Mouse (Mus musculus) lung, postnatal 36 days (tissue): ENCODE results near the gene Fam81a.

Experiments
- DNase-seq: peaks from one replicate; pipeline ENCODE4 v3.0.0; 2022; ENCODE audit warnings: mixed read lengths

The Fam81a gene

DNA sequence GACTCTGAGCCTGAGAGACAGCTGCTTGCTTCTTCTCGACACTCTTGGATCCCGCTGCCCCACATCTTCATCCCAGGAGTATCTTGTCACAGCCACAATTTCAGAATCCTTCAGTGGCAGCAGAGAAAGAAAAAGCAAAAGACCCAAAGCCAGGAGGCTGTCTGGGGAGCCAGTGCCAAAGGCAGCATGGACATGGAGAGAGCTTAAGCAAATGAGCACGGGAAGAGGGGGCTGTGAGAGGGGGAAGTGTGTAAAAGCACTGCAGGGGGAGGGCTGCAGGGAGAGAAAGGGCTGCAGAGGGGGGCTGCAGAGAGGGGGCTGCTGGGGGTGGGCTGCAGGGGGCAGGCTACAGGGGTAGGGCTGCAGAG is 93.0 kb downstream of the Fam81a start:
- DNase-seq: no peak

DNA sequence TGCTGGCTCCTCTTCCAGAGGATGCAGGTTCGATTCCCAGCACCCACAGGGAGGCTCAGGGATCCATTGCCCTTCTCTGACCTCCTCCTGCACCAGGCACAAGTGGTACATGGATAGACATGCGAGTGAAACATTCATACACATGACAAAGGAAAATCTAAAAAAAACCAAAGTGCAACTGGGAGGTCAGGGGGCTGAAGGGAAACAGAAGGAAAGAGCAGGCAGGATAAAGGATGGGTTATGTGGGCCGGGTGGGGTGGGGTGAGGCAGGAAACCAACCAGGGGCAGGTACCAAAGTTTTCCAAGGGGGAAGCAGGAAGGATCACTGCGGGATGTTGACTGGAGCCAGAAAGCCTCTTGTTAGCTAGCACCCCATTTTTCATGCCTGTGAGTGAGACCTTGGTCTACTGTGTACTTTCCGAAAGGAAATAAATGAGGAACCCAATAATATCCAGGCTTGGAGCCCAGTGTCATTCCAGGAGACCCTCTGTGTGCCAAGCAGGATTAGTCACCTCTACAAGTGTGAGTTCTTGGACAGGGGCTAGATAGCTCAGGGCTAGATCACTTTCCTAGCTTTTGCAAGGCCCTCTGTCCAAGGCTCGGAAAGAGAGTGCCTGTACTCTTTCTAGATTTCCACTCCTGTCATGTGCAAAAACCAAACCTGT is 93.5 kb downstream of the Fam81a start:
- peak; percentile 23 for DNase-seq

DNA sequence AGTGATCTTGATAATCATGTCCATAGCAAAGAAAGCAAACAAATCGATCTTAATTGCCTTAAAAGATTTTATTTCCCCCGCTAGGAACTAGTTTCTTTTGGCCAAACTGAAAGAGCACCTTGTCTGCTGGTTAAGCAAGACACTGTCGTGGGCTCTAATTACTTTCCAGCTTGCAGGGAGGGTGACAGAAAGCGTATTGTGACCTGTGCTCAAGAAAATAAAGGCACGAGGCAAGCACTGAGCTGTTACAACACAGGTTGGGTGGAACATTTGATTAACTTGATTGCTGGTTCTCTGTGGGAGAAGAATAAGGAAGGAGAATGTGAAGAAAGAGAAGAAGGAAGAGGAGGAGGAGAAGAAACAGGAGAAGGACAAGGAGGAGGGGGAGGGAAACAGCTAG is 94.1 kb downstream of the Fam81a start:
- DNase-seq: no peak

DNA sequence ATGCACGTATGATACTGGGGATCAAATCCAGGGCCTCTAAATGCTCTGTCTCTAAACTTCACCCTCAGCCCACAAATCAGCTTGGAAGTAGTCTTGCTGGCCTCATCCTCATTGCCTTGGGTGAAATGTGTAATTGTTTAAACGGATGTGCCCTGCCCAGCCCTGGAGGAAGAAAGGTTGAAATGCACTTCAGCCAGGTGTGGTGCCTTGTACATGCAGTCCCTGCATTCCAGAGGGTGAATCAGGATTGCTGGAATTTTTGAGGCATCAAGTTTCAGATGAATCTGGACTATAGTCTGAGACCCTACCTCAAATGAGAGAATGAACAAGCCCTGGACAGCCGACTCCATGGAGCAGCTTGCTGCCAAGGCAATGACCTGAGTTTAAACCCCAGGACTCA is 94.5 kb downstream of the Fam81a start:
- no peak for DNase-seq

- DNase-seq: no peak
Measured at GRCm38 (mm10) chr9:70046255-70046654, 96.1 kb downstream of the Fam81a start.

GRCm38 (mm10) chr9:70044865-70045264 is 97.5 kb downstream of the Fam81a start:
- DNase-seq: no peak

GRCm38 (mm10) chr9:70042935-70043334 is 99.4 kb downstream of the Fam81a start:
- no peak for DNase-seq

DNA sequence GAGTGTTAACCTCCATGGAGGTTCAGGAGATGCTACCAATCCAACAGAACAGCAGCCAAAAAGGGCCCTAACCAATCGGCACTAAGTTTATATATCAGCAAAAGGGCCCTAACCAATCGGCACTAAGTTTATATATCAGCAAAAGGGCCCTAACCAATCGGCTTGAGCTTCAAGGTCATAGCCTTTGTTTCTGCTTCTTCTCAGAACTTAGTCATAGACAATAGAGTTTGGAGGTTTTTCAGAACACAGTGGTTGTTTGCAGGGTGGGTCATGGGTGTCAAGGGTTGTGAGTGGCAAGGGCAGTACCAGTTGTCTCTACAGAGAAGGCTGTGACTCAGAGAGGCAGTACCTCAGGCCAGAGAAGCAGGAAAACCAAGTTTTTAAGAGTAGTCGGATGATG is 100.2 kb downstream of the Fam81a start:
- DNase-seq: no peak

DNA sequence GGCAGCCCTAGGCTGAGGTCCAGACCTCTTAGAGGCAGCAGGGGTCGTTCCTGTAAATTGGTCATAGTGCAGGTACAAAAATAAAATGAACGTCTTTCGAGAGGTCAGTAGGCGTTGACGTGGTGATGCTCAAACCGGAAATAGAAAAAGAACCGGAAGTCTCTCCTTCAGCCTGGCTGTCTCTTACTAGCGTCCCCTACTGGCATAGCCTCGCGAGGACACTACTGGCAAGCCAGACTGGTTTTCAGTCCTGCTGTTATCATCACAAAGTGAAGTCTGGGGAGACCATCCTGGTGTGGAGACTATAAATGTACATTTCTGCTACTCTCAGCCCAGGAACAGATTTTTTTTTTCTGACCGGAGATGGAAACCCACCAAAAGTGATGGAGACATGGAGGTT is 101.8 kb downstream of the Fam81a start:
- no peak for DNase-seq

GRCm38 (mm10) chr9:70039597-70040385 is 102.6 kb downstream of the Fam81a start:
- no peak for DNase-seq
